Mouse (Mus musculus) midbrain, embryonic 14.5 days (tissue): ENCODE measurements at regions not wholly inside any gene's neighbourhood (a gene's known extent, or its start where the extent isn't known, plus 50 kb on each side); places are given as distances from the start of the nearest gene placed in this dataset.

Experiments used
- ATAC-seq: fragments of 200-750 bp; cut with Nextera tagmentation; 2 replicates; pipeline ENCODE4 v1.8.0; 2017; ENCODE audit warnings: moderate number of reproducible peaks, moderate library complexity; ENCODE audit not compliant: low FRiP score, low TSS enrichment
- DNase-seq: peaks from one replicate; pipeline ENCODE4 v3.0.0-alpha.2; 2015
- H3K27ac ChIP-seq: fragments of 300-500 bp; sonication (generic); replicated peaks from 2 replicates; pipeline ENCODE4 v1.5.1; 2014; ENCODE audit warnings: mild to moderate bottlenecking, low read depth, low read length, moderate library complexity
- H3K27me3 ChIP-seq: fragments of 300-500 bp; sonication (generic); 2 replicates; pipeline ENCODE4 v1.6.1; 2014; ENCODE audit warnings: low read length, control low read depth, mixed read lengths; ENCODE audit not compliant: control insufficient read depth, insufficient read depth
- H3K36me3 ChIP-seq: fragments of 300-500 bp; sonication (generic); 2 replicates; pipeline ENCODE4 v1.6.1; 2014; ENCODE audit warnings: low read length, control low read depth; ENCODE audit not compliant: control insufficient read depth, insufficient read depth
- H3K4me1 ChIP-seq: fragments of 300-500 bp; sonication (generic); 2 replicates; pipeline ENCODE4 v1.6.1; 2014; ENCODE audit warnings: mild to moderate bottlenecking, antibody characterized with exemption, low read length, control low read depth; ENCODE audit not compliant: control insufficient read depth, insufficient read depth
- H3K4me2 ChIP-seq: fragments of 300-500 bp; sonication (generic); 2 replicates; pipeline ENCODE4 v1.6.1; 2014; ENCODE audit warnings: mild to moderate bottlenecking, low read length, moderate library complexity
- H3K4me3 ChIP-seq: fragments of 300-500 bp; sonication (generic); replicated peaks from 2 replicates; pipeline ENCODE4 v1.5.1; 2014; ENCODE audit warnings: low read depth, low read length
- H3K9ac ChIP-seq: fragments of 300-500 bp; sonication (generic); replicated peaks from 2 replicates; pipeline ENCODE4 v1.6.1; 2014; ENCODE audit warnings: mild to moderate bottlenecking, low read length, moderate library complexity
- H3K9me3 ChIP-seq: fragments of 300-500 bp; sonication (generic); 2 replicates; pipeline ENCODE4 v1.6.1; 2016; ENCODE audit warnings: low read length, control low read depth, mixed read lengths; ENCODE audit not compliant: control insufficient read depth
- WGBS: fragments of 180-500 bp; shearing (Covaris S2); extraction: QIAGEN DNeasy Blood & Tissue Kit; methylation state at CpG from one replicate; pipeline ENCODE4 v1.1.7; 2014; 5-methylcytosine and 5-hydroxymethylcytosine counted together

DNA sequence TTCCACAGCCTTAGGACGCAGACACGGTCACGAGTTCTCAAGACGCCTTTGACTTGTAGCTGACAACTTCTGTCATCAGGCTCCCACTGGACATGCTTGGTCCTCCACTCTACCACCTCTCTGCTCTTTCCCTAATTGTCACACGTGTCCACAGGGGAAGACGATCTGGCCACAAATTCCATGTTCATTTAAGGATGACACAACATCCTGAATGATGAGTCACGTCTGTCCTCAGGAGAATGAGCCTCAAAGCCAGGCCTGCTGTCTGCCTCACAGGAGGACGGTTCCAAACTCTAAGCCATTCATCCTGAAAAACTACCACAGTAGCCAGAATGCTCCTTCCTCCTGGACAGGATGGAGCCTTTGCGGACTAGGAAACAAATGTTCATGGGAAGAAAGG, 517.3 kb upstream of the Tmem132c start:
- no peaks in the 10 kb centered on the region for H3K36me3 ChIP-seq
- no peak overlapping the region for H3K9ac ChIP-seq
- DNase-seq = no peak
- H3K27ac ChIP-seq = no peak overlapping the region
- H3K4me2 ChIP-seq = no peak overlapping the region
- 89% methylated on average over 9 of the region's 9 CpGs for WGBS
- H3K4me1 ChIP-seq = no peaks in the 10 kb centered on the region
- no peak for ATAC-seq
- no peaks in the 10 kb centered on the region for H3K9me3 ChIP-seq
- H3K4me3 ChIP-seq = no peak overlapping the region
- H3K27me3 ChIP-seq = no peaks in the 10 kb centered on the region

DNA sequence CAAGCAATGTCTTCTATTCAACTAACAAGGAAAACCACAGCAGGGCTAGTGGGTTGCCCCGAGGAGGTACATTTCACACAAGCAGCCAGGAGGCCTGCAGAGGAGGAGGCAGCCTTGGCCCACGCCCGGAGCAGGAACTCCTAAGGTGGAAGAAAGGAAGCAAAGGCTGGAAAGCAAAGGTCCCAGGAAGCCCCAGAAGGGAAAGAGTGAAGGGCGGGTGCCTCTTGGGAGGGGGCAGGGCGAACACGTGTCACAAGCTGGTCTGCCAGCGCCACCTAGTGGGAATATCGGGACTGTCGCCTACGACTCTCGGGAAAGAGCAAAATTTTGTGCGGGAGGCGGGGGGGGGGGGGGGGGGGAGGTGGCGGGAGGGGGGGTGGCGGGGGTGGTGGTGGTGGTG, 508.1 kb upstream of the Tmem132c start:
- ATAC-seq = no peak
- H3K9ac ChIP-seq = no peak overlapping the region
- WGBS = under 1% methylated on average over 11 of the region's 15 CpGs

DNA sequence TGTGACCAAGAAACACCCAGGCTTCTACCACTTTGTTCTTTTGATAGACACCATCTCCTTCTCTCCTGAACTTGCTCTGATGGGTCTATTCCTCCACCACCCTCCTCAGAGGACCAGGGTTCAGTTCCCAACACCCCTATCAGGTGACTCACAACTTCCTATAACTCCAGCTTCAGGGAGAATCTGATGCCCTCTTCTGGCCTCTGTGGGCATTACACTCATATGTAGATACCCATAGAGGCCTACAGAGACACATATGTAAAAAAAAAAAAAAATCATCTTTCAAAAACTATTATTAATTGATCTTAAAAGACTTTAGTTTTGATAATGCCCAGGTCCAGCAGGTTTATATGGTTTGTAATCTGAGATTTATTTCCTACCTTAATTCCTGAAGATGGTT, 505.9 kb upstream of the Tmem132c start:
- Histone ChIP-seq H3K27ac (no peak overlapping the region), H3K4me3 (no peak overlapping the region), H3K9ac (no peak overlapping the region), H3K9me3 (no peaks in the 10 kb centered on the region), H3K4me1 (0 out of 2 replicates have a peak, but pooled peaks cover 7% of the 10 kb centered on the region), H3K36me3 (no peaks in the 10 kb centered on the region), H3K4me2 (no peak overlapping the region), H3K27me3 (no peaks in the 10 kb centered on the region)
- ATAC-seq (no peak), DNase-seq (no peak)

More for the DNA sequence above, 508.1 kb upstream of the Tmem132c start:
- Histone ChIP-seq H3K9me3 (no peaks in the 10 kb centered on the region), H3K4me1 (0 out of 2 replicates have a peak, but pooled peaks cover 7% of the 10 kb centered on the region), H3K27me3 (no peaks in the 10 kb centered on the region), H3K4me3 (no peak overlapping the region), H3K27ac (no peak overlapping the region), H3K36me3 (no peaks in the 10 kb centered on the region), H3K4me2 (peak overlapping the region; percentile 49)
- DNase-seq = peak; percentile 91

DNA sequence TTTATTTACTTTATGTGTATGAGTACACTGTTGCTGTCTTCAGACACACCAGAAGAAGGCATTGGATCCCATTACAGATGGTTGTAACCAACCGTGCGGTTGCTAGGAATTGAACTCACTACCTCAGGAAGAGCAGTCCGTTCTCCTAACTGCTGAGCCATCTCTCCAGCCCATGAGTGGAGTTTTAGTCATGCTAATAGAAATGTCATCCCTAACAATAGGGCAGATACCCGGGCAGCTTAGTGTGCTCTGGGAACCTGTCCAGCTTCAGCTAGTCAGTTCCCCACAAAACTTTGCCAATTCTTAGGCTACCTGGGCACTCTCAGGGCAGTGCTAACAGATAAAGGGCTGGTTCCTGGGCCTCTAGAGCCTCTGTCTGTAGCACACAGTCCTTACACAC, 503.9 kb upstream of the Tmem132c start:
- H3K9me3 ChIP-seq = no peaks in the 10 kb centered on the region
- H3K9ac ChIP-seq = no peak overlapping the region
- WGBS = 63% methylated on average over 4 of the region's 4 CpGs
- no peaks in the 10 kb centered on the region for H3K27me3 ChIP-seq
- no peak overlapping the region for H3K27ac ChIP-seq
- H3K36me3 ChIP-seq = no peaks in the 10 kb centered on the region
- no peak overlapping the region for H3K4me2 ChIP-seq
- no peak for ATAC-seq
- DNase-seq = no peak
- no peak overlapping the region for H3K4me3 ChIP-seq
- H3K4me1 ChIP-seq = 0 out of 2 replicates have a peak, but pooled peaks cover 5% of the 10 kb centered on the region

DNA sequence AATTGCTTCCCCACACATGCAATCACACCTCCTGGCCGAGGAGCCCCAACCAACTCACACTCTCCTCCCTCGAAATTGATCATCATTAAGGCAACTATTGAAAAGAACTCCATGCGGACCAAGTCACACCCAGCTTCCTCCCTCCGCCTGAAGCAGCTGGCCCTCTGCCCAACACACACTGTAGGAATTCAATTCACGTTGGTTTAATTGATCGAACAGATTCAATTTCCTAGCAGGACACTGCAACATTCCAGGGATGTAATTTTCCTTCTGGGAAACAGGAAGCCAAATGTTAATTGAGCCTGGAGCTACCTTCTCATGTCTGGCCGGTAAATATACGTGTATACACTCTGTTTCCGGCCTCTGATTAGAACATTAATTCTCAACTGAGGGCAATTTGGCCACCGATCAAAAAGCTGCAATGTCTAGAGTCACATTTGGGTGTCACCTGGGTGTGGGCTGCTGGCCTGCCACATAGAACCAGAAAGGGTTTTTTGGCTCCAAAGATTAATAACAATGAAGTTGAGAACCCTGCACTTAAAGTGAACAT, 500.7 kb upstream of the Tmem132c start:
- Histone ChIP-seq H3K4me3 (no peak overlapping the region), H3K36me3 (no peaks in the 10 kb centered on the region), H3K27ac (no peak overlapping the region), H3K9ac (no peak overlapping the region), H3K4me2 (no peak overlapping the region), H3K9me3 (no peaks in the 10 kb centered on the region), H3K27me3 (no peaks in the 10 kb centered on the region), H3K4me1 (no peaks in the 10 kb centered on the region)
- DNase-seq (no peak), ATAC-seq (no peak)
- 66% methylated on average over 10 of the region's 10 CpGs for WGBS

DNA sequence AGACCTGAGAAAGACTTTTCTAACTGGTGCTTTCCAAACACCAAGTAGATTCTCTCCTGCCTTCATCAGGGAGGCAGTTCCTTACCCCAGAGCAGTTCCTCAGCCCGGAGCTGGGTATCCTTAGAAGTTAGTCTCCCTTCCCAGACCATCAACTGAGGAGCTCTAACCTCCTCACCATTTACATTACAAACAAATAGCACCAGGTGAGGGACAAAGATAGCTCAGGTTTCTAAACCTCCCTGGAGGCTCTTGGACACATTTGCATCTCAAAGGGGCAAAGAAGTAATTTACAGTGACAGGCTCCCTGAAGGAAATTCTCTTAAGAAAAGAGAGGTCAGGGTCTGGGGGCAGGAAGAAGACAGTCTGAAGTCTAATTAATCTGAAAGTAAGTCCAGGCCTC, 486.5 kb upstream of the Tmem132c start:
- Histone ChIP-seq H3K4me1 (no peaks in the 10 kb centered on the region), H3K27ac (no peak overlapping the region), H3K36me3 (no peaks in the 10 kb centered on the region), H3K9me3 (no peaks in the 10 kb centered on the region), H3K4me2 (no peak overlapping the region), H3K9ac (no peak overlapping the region), H3K27me3 (no peaks in the 10 kb centered on the region), H3K4me3 (no peak overlapping the region)
- ATAC-seq (no peak), DNase-seq (no peak)
- WGBS = 23% methylated on average over 1 of the region's 1 CpGs

DNA sequence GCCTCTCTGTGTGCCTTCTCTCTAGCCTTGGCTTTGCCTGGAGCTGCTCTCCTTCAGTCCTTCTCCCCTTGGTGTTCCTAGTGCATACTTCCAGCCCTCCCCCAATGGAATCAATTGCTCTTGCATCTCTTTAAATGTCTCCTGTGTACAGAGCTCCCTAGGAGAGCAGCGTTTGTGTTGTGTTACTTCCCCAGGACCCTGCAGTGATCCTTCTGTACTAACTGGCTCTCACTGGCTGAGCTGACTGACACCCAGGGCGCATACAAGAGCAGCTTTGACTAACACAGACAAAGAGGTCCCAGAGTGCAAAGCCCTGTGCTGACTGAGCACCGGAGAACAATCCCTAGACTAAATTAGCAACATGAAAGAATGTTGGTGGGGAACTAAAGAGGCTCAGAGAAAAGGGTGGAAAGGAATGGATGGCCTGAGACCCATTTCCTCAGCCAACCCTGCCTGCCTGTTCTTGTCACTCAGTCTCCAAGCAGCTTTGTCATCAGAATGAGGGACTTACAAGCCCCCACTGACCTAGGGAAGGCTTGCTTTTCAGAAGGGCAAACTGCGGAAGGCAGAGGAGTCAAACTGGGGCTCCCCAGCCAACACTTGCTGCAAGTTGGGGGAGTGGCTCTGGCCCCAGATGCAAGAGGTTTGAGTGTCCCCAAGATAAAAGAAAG, 476.4 kb upstream of the Tmem132c start:
- peak; percentile 48; the same call in 1 of the 2 replicates for ATAC-seq
- Histone ChIP-seq H3K27me3 (no peaks in the 10 kb centered on the region), H3K9me3 (no peaks in the 10 kb centered on the region), H3K4me3 (no peak overlapping the region), H3K9ac (no peak overlapping the region), H3K4me2 (no peak overlapping the region), H3K36me3 (no peaks in the 10 kb centered on the region), H3K4me1 (peaks cover 9% of the 10 kb centered on the region; the same call in 1 of the 2 replicates), H3K27ac (no peak overlapping the region)
- WGBS = under 1% methylated on average over 4 of the region's 4 CpGs
- peak; percentile 52 for DNase-seq

DNA sequence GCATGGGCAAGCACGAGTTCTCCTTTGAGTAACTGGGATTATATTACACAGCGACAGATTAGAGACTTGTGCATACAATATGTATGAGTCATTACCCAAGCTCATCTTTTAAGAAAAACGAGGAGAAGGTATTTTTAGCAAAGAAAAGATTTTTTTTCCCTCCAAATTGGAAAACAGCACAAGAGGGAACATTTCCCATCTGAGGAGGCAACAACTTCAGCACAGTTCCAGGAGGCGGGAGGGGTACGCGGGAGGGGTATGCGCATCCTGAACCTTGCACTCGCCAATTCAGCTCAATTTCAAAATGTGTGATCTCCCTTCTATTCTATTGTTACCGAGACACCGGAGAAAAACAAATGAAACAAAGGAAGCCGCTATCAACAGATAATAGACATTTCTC, 472.6 kb upstream of the Tmem132c start:
- ATAC-seq = no peak
- no peaks in the 10 kb centered on the region for H3K36me3 ChIP-seq
- H3K9me3 ChIP-seq = no peaks in the 10 kb centered on the region
- peaks cover 9% of the 10 kb centered on the region; the same call in 1 of the 2 replicates for H3K4me1 ChIP-seq
- no peak overlapping the region for H3K9ac ChIP-seq
- peak; percentile 49 for DNase-seq
- H3K27ac ChIP-seq = no peak overlapping the region
- H3K4me2 ChIP-seq = peak overlapping the region; percentile 47
- WGBS = 14% methylated on average over 11 of the region's 11 CpGs
- peak overlapping the region; percentile 23 for H3K4me3 ChIP-seq
- H3K27me3 ChIP-seq = no peaks in the 10 kb centered on the region
